Mouse (Mus musculus) midbrain, postnatal 0 days (tissue): ENCODE data around the gene Aaed1. TPM values are rescaled to one million over a fixed set of nuclear protein-coding genes. Genes with fewer than 3 reads are reported as not detected.

ENCODE experiments used
- ATAC-seq: fragments of 200-750 bp; cut with Nextera tagmentation; 2 replicates; pipeline ENCODE4 v1.8.0; 2017; ENCODE audit warnings: moderate number of reproducible peaks, mild to moderate bottlenecking, moderate TSS enrichment, moderate library complexity; ENCODE audit not compliant: low FRiP score
- DNase-seq: peaks from one replicate; pipeline ENCODE4 v3.0.0-alpha.2; 2015; ENCODE audit warnings: low spot score
- H3K27ac ChIP-seq: fragments of 300-500 bp; sonication (generic); 2 replicates; pipeline ENCODE4 v1.5.1; 2014; ENCODE audit warnings: low read depth, mild to moderate bottlenecking, low read length, mixed read lengths
- H3K27me3 ChIP-seq: fragments of 300-500 bp; sonication (generic); 2 replicates; pipeline ENCODE4 v1.6.1; 2014; ENCODE audit warnings: low read length, control low read depth, mixed read lengths; ENCODE audit not compliant: insufficient read depth
- H3K36me3 ChIP-seq: fragments of 300-500 bp; sonication (generic); 2 replicates; pipeline ENCODE4 v1.6.1; 2014; ENCODE audit warnings: low read length, control low read depth, mixed read lengths; ENCODE audit not compliant: insufficient read depth
- H3K4me1 ChIP-seq: fragments of 300-500 bp; sonication (generic); 2 replicates; pipeline ENCODE4 v1.6.1; 2014; ENCODE audit warnings: mild to moderate bottlenecking, control low read depth, antibody characterized with exemption, low read length, mixed read lengths; ENCODE audit not compliant: insufficient read depth
- H3K4me2 ChIP-seq: fragments of 300-500 bp; sonication (generic); 2 replicates; pipeline ENCODE4 v1.6.1; 2014; ENCODE audit warnings: low read depth, mild to moderate bottlenecking, low read length, mixed read lengths; ENCODE audit not compliant: poor library complexity, severe bottlenecking
- H3K4me3 ChIP-seq: fragments of 300-500 bp; sonication (generic); 2 replicates; pipeline ENCODE4 v1.5.1; 2014; ENCODE audit warnings: low read depth, mild to moderate bottlenecking, low read length, moderate library complexity
- H3K9ac ChIP-seq: fragments of 300-500 bp; sonication (generic); replicated peaks from 2 replicates; pipeline ENCODE4 v1.6.1; 2014; ENCODE audit warnings: mild to moderate bottlenecking, low read length, moderate library complexity, mixed read lengths; ENCODE audit not compliant: poor library complexity, severe bottlenecking
- H3K9me3 ChIP-seq: fragments of 300-500 bp; sonication (generic); 2 replicates; pipeline ENCODE4 v1.6.1; 2016; ENCODE audit warnings: low read length, control low read depth
- CTCF ChIP-seq: IDR thresholded peaks from 2 replicates; pipeline ENCODE4 v1.5.1; 2016; ENCODE audit warnings: antibody characterized with exemption, mild to moderate bottlenecking
- WGBS: fragments of 180-500 bp; shearing (Covaris S2); extraction: QIAGEN DNeasy Blood & Tissue Kit; methylation state at CpG from one replicate; pipeline ENCODE4 v1.1.7; 2014; 5-methylcytosine and 5-hydroxymethylcytosine counted together
- polyA plus RNA-seq: library from polyadenylated mRNA; unstranded; fragments of >200 nt; fragmentation: Nextera tagmentation; extraction: Ambion mirVana; gene quantifications from 2 replicates; pipeline ENCODE4 v1.2.1, GENCODE M21; 2015
- total RNA-seq: library from RNA; depleted of rRNA; stranded (reverse); fragments of >200 nt; gene quantifications from 2 replicates; pipeline ENCODE4 v1.2.3, GENCODE M21; 2014; rRNA removed

The Aaed1 gene
- total and polyA plus RNA-seq, 2 experiments from 2014 or later, result 12.3 to 13.5 TPM

GRCm38 (mm10) chr13:64235062-64235715 lies 77.3 kb downstream of the Aaed1 start:
- Histone ChIP-seq H3K4me1 (no peaks in the 10 kb centered on the region), H3K27ac (no peak overlapping the region), H3K4me3 (no peak overlapping the region), H3K9ac (no peak overlapping the region), H3K9me3 (no peaks in the 10 kb centered on the region), H3K27me3 (no peaks in the 10 kb centered on the region), H3K36me3 (no peaks in the 10 kb centered on the region), H3K4me2 (no peak overlapping the region)
- ATAC-seq (no peak), DNase-seq (no peak)
- 74% methylated on average over 4 of the region's 4 CpGs for WGBS
- TF ChIP-seq CTCF, result no peak

- Histone ChIP-seq H3K4me2 (no peak overlapping the region), H3K9ac (no peak overlapping the region), H3K27ac (no peak overlapping the region), H3K36me3 (no peaks in the 10 kb centered on the region), H3K4me3 (no peak overlapping the region), H3K4me1 (no peaks in the 10 kb centered on the region), H3K27me3 (no peaks in the 10 kb centered on the region), H3K9me3 (no peaks in the 10 kb centered on the region)
- ATAC-seq (no peak), DNase-seq (no peak)
- 78% methylated on average over 4 of the region's 4 CpGs for WGBS
- TF ChIP-seq CTCF, result no peak
These were observed 79.4 kb downstream of the Aaed1 start for GRCm38 (mm10) chr13:64233139-64233538.

GRCm38 (mm10) chr13:64226725-64227124 lies 85.8 kb downstream of the Aaed1 start:
- ATAC-seq (no peak), DNase-seq (no peak)
- Histone ChIP-seq H3K4me1 (no peaks in the 10 kb centered on the region), H3K36me3 (no peaks in the 10 kb centered on the region), H3K27me3 (no peaks in the 10 kb centered on the region), H3K4me2 (no peak overlapping the region), H3K9me3 (no peaks in the 10 kb centered on the region), H3K9ac (no peak overlapping the region), H3K4me3 (no peak overlapping the region), H3K27ac (no peak overlapping the region)
- WGBS, result 93% methylated on average over 4 of the region's 4 CpGs
- no peak for TF ChIP-seq CTCF

DNA sequence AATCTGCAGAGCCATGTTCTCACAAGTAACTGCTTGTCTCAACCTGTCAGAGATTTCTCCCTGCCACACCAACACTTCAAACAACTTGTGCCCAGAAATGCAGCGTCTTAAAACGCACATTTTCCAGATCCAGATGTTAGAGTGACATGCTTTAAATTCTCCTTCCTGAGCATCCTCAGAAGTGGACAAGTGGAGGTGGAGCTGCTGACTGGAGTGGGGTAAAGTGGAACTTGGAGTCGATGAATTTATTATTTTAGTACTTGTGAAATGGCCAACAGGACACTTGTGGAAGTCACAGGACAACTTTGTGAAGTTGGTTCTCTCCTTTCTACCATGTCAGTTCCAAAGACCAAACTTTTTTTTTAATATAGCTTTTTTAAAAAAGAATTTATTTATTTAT lies 86.8 kb downstream of the Aaed1 start:
- no peak for ATAC-seq
- Histone ChIP-seq H3K27ac (no peak overlapping the region), H3K4me3 (no peak overlapping the region), H3K9ac (no peak overlapping the region), H3K36me3 (no peaks in the 10 kb centered on the region), H3K4me1 (no peaks in the 10 kb centered on the region), H3K9me3 (no peaks in the 10 kb centered on the region), H3K27me3 (no peaks in the 10 kb centered on the region), H3K4me2 (no peak overlapping the region)
- 94% methylated on average over 3 of the region's 3 CpGs for WGBS
- TF ChIP-seq CTCF, result no peak
- DNase-seq, result no peak

Other genes with a start within 250 kb of the Aaed1 start
- not detected in 2 replicates for gene Hsd17b3, start 223.5 kb downstream of the Aaed1 start, total RNA-seq
- not detected in 2 replicates for gene Hsd17b3, start 223.5 kb downstream of the Aaed1 start, polyA plus RNA-seq
- gene Slc35d2, start 183.3 kb downstream of the Aaed1 start, total RNA-seq, result 0.99 and 2.6 TPM in 2 replicates
- gene Slc35d2, start 183.3 kb downstream of the Aaed1 start, polyA plus RNA-seq, result 1.0 and 1.1 TPM in 2 replicates
- 7.1 and 8.6 TPM in 2 replicates for gene Zfp367, start 159.5 kb downstream of the Aaed1 start, total RNA-seq
- gene Zfp367, start 159.5 kb downstream of the Aaed1 start, polyA plus RNA-seq, result 3.3 and 3.4 TPM in 2 replicates
- gene Habp4, start 150.9 kb downstream of the Aaed1 start, total RNA-seq, result 55.6 and 68.0 TPM in 2 replicates
- 60.3 and 64.5 TPM in 2 replicates for gene Habp4, start 150.9 kb downstream of the Aaed1 start, polyA plus RNA-seq
- 4.2 and 4.6 TPM in 2 replicates for gene Cdc14b, start 37.4 kb downstream of the Aaed1 start, total RNA-seq
- 0.72 and 1.2 TPM in 2 replicates for gene Cdc14b, start 37.4 kb downstream of the Aaed1 start, polyA plus RNA-seq
- 185 and 214 TPM in 2 replicates for gene Ctsl, start 58.2 kb upstream of the Aaed1 start, total RNA-seq
- 174 and 196 TPM in 2 replicates for gene Ctsl, start 58.2 kb upstream of the Aaed1 start, polyA plus RNA-seq
- 30.0 and 34.2 TPM in 2 replicates for gene Cdk20, start 119.6 kb upstream of the Aaed1 start, total RNA-seq
- 25.5 and 26.6 TPM in 2 replicates for gene Cdk20, start 119.6 kb upstream of the Aaed1 start, polyA plus RNA-seq
- gene Fam240b, start 185.1 kb upstream of the Aaed1 start, total RNA-seq, result not detected in 2 replicates
- not detected in 2 replicates for gene Fam240b, start 185.1 kb upstream of the Aaed1 start, polyA plus RNA-seq